Mouse (Mus musculus): ENCODE data around the gene R3hdm4.

GRCm38 (mm10) chr10:79965325-79965724 lies 44.3 kb upstream of the R3hdm4 start:
- TF ChIP-seq CTCF (IDR thresholded peaks at IDR 0.05; ENCODE audit: extremely low read depth, insufficient read depth, low read length) (no peak), POLR2A (IDR thresholded peaks at IDR 0.05; ENCODE audit: extremely low read depth, insufficient read depth, low read length) (no peak)

All from cortical plate, adult 2 months (tissue).